Mouse (Mus musculus): Measurements from ENCODE around the gene Ephb3.

- TF ChIP-seq CTCF (IDR thresholded peaks at IDR 0.05; ENCODE audit: control insufficient read depth, insufficient read depth, insufficient replicate concordance, low read depth, low read length): no peak
- TF ChIP-seq POLR2A (IDR thresholded peaks at IDR 0.05; ENCODE audit: control insufficient read depth, low read depth, low read length): no peak
These were observed 36.5 kb downstream of the Ephb3 start for GRCm38 (mm10) chr16:21241030-21241429.

Data from testis, adult 2 months (tissue).